Mouse (Mus musculus): ENCODE measurements around the gene Tspan32. TPM values are rescaled to one million over a fixed set of nuclear protein-coding genes. Genes with fewer than 3 reads are reported as not detected.
A peak's percentile ranks its signal among the peaks of the same experiment; 100 is the strongest.

Tspan32 gene
- 4.7 and 6.0 TPM in 2 replicates for polyA plus RNA-seq (2016; fragmentation: Nextera tagmentation; extraction: Ambion mirVana)

DNA sequence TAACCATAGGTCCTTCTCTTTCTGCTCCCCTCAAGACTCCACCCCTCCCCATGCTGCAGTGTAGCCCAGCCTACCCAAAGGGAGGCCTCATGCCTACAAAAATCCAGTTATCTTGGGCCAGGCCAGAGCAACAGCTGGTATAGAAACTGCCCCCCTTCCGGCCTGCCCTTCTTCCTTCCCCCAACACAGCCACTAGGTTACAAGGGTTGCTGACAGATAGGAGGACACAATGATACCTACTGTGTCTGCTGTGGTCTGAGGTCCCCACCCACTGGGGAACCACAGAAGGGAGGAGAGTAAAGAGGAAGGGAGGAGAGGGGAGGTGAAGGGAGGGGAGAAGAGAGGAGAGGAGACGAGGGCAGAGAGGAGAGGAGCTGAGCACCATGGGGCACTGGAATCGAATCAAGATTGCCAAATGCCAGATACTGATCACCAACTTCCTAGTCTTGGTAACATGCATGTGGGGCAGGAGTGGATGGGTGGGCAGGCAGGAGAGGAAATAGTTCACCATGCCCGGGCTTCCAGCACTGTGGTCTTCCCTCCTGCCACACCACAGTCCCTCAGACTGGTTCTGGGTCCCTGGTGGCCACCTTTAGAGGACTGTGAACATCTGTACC lies at the start of gene Tspan32:
Tspan32 (plus strand) TSS at position 320 of the 617 bp plus-strand sequence.
- Histone ChIP-seq H3K4me1 (peaks cover 18% of the 10 kb centered on the region), H3K27me3 (ENCODE audit: low read depth, poor library complexity, severe bottlenecking) (no peaks in the 10 kb centered on the region), H3K27ac (replicated peaks) (peak within 1 kb of the TSS; percentile 38; the same call in 1 of the 2 replicates), H3K4me3 (peak within 1 kb of the TSS; percentile 11; the same call in 1 of the 2 replicates), H3K9me3 (replicated peaks) (no peaks in the 10 kb centered on the region), H3K36me3 (no peaks in the 10 kb centered on the region)
- 82% methylated on average over 4 of the region's 4 CpGs for WGBS
- DNase-seq (ENCODE audit: low spot score): no peak

DNA sequence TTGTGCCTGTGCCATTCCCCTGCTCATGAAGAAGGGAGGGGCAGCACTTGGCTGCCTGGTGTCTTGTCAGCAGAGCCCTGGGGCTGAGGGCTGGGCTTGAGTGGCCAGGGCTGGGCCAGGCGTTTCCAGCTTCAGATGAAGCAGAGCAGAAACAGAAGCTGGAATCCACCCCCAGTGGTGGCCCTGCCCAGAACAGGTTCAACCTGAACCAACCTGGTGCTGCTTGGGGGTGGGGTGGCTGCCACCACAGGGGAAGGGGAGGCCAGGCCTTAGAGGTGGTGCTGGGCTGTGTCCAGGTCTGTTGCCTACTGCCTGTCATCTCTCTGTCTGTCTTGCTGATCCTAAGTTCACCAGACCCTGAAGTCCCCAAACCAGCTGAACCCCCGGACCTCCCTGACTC lies 48.8 kb upstream of the Tspan32 start:
- no peaks in the 10 kb centered on the region for H3K9me3 ChIP-seq (replicated peaks)
- 78% methylated on average over 2 of the region's 2 CpGs for WGBS
- no peaks in the 10 kb centered on the region for H3K4me1 ChIP-seq
- no peak overlapping the region for H3K27ac ChIP-seq (replicated peaks)
- no peaks in the 10 kb centered on the region for H3K36me3 ChIP-seq
- no peak for DNase-seq (ENCODE audit: low spot score)
- H3K27me3 ChIP-seq (ENCODE audit: low read depth, poor library complexity, severe bottlenecking): peaks cover 4% of the 10 kb centered on the region; the same call in 1 of the 2 replicates
- H3K4me3 ChIP-seq: no peak overlapping the region

DNA sequence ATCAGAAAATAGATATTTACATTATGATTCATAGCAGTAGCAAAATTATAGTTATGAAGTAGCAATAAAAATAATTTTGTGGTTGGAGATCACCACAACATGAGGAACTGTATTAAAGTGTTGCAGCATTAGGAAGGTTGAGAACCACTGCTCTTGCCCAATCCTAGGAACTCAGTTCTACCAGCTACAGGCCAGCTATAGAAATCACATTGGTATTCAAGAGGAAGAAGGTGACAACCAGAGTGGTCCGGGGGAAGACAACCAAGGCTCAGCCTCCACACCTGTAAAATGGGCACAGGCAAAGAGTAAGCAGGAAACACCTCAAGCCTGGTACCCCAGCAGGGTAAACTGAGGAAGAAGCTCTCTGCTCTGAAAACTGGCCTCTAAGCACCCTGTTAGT lies 46.0 kb upstream of the Tspan32 start:
- no peaks in the 10 kb centered on the region for H3K36me3 ChIP-seq
- H3K4me3 ChIP-seq: no peak overlapping the region
- peaks cover 29% of the 10 kb centered on the region for H3K27me3 ChIP-seq (ENCODE audit: low read depth, poor library complexity, severe bottlenecking)
- WGBS: 91% methylated on average over 1 of the region's 1 CpGs
- H3K27ac ChIP-seq (replicated peaks): no peak overlapping the region
- H3K4me1 ChIP-seq: peaks cover 7% of the 10 kb centered on the region
- no peaks in the 10 kb centered on the region for H3K9me3 ChIP-seq (replicated peaks)
- DNase-seq (ENCODE audit: low spot score): no peak

DNA sequence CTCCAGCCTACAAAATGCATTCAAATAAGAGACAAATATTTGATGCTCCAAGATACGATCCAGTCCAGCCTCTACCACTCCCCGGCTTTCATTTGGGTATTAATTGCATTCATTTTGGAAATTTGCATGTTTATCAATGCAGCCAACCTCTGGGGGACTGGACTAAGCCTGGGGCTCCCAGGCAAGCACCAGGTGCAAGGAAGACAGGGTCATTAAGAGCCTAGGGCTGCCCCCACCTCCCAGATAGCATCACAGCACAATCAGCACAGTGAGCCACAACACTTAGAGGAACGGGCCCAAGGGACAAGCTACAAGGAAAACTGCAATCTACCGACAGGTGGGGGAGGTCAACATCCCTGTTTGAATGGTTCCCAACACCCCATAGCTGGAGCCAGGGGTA lies 45.1 kb upstream of the Tspan32 start:
- Histone ChIP-seq H3K9me3 (replicated peaks) (no peaks in the 10 kb centered on the region), H3K4me1 (peaks cover 16% of the 10 kb centered on the region), H3K27ac (replicated peaks) (no peak overlapping the region), H3K27me3 (ENCODE audit: low read depth, poor library complexity, severe bottlenecking) (peaks cover 37% of the 10 kb centered on the region), H3K4me3 (no peak overlapping the region), H3K36me3 (no peaks in the 10 kb centered on the region)
- 81% methylated on average over 4 of the region's 4 CpGs for WGBS
- DNase-seq (ENCODE audit: low spot score): no peak

DNA sequence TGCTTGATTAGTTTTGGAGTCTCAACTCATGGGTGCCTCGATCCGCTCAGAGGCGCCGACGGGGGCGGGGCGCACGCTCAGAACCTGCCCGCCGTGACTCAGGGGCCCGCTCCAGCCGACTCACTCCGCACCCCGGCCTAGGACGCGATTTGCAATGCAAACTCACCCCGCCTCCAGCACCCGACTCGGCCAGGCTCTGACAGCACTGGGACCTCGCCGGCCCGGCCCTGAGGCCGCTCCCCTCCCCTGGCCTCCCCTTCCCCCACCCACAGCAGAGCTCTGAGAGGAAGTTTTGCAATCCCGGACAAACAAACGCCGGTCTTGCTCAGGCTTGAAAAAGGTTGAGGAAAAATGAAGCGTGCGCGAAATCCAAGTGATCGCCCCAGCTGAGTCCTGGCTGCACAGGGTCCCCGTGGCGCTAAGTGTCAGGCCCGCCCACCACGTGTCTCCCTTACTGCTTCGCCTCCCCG lies 37.4 kb upstream of the Tspan32 start:
- Histone ChIP-seq H3K4me1 (peaks cover 41% of the 10 kb centered on the region), H3K36me3 (no peaks in the 10 kb centered on the region), H3K4me3 (peak overlapping the region; percentile 59), H3K27ac (replicated peaks) (no peak overlapping the region; the same call in 1 of the 2 replicates), H3K9me3 (replicated peaks) (no peaks in the 10 kb centered on the region), H3K27me3 (ENCODE audit: low read depth, poor library complexity, severe bottlenecking) (peaks cover 97% of the 10 kb centered on the region)
- DNase-seq (ENCODE audit: low spot score): peak; percentile 46
- WGBS: under 1% methylated on average over 36 of the region's 36 CpGs

DNA sequence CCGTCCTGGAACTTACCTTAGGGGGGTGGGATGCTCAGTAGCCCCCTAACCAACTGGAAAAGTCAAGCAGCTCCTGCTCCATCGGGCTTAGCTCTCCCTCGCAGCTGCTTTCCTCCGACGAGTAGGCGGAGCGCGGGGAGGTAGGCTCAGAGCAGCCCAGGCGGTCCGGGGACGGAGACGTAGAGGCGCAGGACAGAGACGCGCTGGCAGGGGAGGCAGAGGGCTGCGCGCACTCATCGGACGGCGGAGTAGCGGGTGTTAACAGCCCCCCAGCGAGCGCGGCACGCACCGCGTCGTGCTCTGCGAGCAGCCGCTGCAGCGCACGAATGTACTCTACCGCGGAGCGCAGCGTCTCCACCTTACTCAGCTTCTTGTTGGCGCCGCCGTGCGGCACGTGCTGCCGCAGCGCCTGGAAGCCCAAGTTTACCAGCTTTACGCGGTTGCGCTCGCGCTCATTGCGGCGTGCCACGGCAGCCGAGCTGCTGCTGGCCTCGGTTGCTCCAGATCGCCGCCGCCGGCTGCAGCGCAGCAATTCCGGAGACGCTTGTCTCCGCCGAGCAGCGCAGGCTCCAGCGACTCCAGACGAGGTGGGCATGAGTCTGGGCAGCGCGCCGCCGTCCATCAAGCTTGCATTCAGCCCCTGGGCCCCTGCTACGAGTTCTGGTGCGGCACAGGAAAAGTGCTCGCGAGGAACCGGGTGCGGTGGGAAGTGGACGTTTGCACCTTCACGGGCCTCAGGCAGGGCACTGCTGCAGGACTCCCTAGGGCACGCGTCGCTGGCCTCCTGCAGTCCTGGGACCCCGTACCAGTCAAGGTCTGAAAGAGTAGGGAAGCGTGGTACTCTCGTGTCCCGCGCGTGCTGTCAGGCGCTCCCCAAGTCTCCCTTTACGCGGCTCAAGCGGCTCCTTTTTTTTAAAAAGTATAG lies 36.7 kb upstream of the Tspan32 start:
- H3K4me3 ChIP-seq: peak overlapping the region; percentile 59
- no peak overlapping the region; the same call in 1 of the 2 replicates for H3K27ac ChIP-seq (replicated peaks)
- peaks cover 92% of the 10 kb centered on the region for H3K27me3 ChIP-seq (ENCODE audit: low read depth, poor library complexity, severe bottlenecking)
- H3K36me3 ChIP-seq: no peaks in the 10 kb centered on the region
- no peaks in the 10 kb centered on the region for H3K9me3 ChIP-seq (replicated peaks)
- peak; percentile 74 for DNase-seq (ENCODE audit: low spot score)
- WGBS: under 1% methylated on average over 90 of the region's 90 CpGs
- H3K4me1 ChIP-seq: peaks cover 41% of the 10 kb centered on the region

DNA sequence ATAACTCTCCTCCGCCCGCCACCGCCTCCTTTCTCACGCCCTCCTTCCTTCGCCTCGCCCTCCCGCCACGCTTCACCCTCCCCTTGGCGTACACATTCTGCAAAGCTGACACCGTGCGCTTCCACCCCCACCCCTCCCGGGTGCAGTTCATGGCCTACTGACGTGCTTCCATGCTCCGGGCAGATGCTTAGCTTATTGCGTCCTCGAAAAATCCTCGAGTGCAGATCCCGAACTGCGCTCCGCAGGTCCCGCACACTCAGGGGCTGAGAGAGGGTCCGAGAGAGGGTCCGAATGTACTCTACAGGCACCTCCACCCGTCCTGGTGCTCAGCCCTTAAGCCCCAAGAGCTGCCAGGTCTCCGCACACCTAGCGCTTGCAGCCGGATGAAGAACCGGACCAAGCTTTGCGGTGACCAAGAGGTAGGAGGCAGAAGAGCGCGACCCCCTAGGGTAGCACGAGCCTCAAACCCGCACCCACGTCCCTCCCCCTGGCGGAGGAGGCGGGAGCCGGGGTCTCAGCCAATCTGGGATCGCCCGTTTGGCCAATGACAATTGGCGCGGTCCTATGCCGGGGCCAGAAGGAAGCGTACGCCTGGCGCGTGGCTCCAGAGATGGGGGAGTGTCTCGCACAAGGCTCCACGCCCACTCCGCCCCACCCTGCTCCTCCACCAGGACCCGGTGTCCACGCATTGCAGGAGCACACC lies 35.9 kb upstream of the Tspan32 start, which contains the start of gene Ascl2:
Ascl2 (minus strand) TSS at position 456 of the 703 bp plus-strand sequence.
- 2% methylated on average over 51 of the region's 51 CpGs for WGBS
- Histone ChIP-seq H3K9me3 (replicated peaks) (no peaks in the 10 kb centered on the region), H3K4me1 (peaks cover 33% of the 10 kb centered on the region), H3K36me3 (no peaks in the 10 kb centered on the region), H3K4me3 (peak within 1 kb of the TSS; percentile 59), H3K27me3 (ENCODE audit: low read depth, poor library complexity, severe bottlenecking) (peaks cover 87% of the 10 kb centered on the region), H3K27ac (replicated peaks) (no peak within 1 kb of the TSS; the same call in 1 of the 2 replicates)
- peak; percentile 56 for DNase-seq (ENCODE audit: low spot score)

DNA sequence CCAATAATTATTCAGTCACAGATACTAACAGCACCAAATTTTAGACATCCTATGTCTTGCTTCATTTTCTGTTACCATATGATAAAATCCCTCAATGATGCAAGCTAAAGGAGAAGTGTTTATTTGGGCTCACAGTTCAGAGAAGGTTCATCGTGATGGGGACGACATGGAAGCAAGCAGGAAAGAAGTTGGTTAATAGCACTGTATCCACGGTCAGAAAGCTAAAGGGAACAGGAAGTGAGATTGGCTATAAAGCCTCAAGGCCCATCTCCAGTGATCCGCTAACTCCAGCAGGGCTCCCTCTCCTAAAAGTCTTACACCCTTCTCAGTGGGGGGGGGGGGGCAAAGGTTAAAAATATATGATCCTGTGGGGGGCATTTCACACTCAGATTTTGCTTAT lies 22.9 kb upstream of the Tspan32 start:
- H3K36me3 ChIP-seq: no peaks in the 10 kb centered on the region
- no peak overlapping the region for H3K27ac ChIP-seq (replicated peaks)
- no peaks in the 10 kb centered on the region for H3K4me1 ChIP-seq
- 0 out of 2 replicates have a peak, but pooled peaks cover 4% of the 10 kb centered on the region for H3K27me3 ChIP-seq (ENCODE audit: low read depth, poor library complexity, severe bottlenecking)
- no peak overlapping the region for H3K4me3 ChIP-seq
- DNase-seq (ENCODE audit: low spot score): no peak
- 84% methylated on average over 4 of the region's 4 CpGs for WGBS
- no peaks in the 10 kb centered on the region for H3K9me3 ChIP-seq (replicated peaks)

DNA sequence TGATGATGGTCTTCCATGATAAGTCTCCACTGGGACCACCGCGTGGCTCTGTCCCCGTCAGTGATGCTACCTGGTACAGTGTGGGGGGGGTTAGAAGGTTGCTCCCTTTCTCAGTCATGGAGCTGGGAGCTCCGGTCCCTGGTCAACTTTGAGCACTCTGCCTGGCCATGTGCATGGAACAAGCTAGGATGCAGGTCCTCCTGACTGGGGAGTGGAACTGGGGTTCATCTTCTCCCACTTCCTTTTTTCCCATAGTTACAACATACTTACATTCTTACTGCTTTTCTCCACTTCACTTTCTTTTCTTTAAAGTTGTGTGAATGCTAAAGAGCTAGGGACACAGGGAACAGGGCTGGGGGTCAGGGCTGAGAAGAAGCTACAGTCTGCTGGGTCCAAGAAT lies 19.7 kb upstream of the Tspan32 start:
- no peaks in the 10 kb centered on the region for H3K4me1 ChIP-seq
- no peaks in the 10 kb centered on the region for H3K9me3 ChIP-seq (replicated peaks)
- 94% methylated on average over 4 of the region's 4 CpGs for WGBS
- H3K27me3 ChIP-seq (ENCODE audit: low read depth, poor library complexity, severe bottlenecking): 0 out of 2 replicates have a peak, but pooled peaks cover 4% of the 10 kb centered on the region
- H3K4me3 ChIP-seq: no peak overlapping the region
- DNase-seq (ENCODE audit: low spot score): no peak
- H3K27ac ChIP-seq (replicated peaks): no peak overlapping the region
- no peaks in the 10 kb centered on the region for H3K36me3 ChIP-seq

DNA sequence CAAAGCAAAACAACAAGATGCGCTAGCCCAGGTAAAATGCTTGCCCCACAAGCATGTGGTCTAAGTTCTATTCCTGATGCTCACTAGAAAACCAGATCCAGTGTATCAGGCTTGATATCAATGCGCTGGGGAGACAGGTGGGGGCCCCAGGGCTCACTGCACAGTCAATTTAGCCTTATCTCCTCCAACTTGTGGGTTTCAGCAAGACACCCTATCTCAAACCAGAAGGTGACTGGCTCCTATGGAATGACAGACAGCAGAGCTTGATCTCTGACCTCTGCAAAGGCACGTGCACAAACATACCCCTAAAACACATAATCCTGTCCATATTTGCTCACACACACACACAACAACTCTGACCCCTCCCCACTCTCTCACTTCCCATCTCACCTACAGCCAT lies 17.1 kb upstream of the Tspan32 start:
- DNase-seq (ENCODE audit: low spot score): no peak
- H3K27ac ChIP-seq (replicated peaks): no peak overlapping the region
- 91% methylated on average over 3 of the region's 3 CpGs for WGBS

DNA sequence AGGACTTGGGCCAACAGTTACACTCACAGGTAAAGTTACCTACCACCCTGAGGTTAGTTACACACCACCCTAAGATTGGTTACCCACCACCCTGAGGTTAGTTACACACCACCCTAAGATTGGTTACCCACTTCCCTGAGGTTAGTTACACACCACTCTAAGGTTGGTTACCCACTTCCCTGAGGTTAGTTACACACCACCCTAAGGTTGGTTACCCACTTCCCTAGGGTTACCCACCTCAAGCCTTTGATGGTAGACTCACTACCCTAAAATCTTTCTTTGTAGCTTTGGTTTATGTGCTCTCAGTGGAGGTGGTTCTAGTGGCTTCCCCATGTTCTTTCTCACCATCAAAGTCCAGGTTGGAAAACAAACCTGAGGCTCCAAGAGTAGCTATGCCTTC lies 9.8 kb upstream of the Tspan32 start:
- no peaks in the 10 kb centered on the region for H3K4me1 ChIP-seq
- no peaks in the 10 kb centered on the region for H3K36me3 ChIP-seq
- H3K27ac ChIP-seq (replicated peaks): no peak overlapping the region
- DNase-seq (ENCODE audit: low spot score): no peak
- H3K27me3 ChIP-seq (ENCODE audit: low read depth, poor library complexity, severe bottlenecking): no peaks in the 10 kb centered on the region
- no peaks in the 10 kb centered on the region for H3K9me3 ChIP-seq (replicated peaks)
- H3K4me3 ChIP-seq: no peak overlapping the region

More for the DNA sequence above, 17.1 kb upstream of the Tspan32 start:
- H3K4me1 ChIP-seq: no peaks in the 10 kb centered on the region
- H3K27me3 ChIP-seq (ENCODE audit: low read depth, poor library complexity, severe bottlenecking): 0 out of 2 replicates have a peak, but pooled peaks cover 4% of the 10 kb centered on the region
- H3K9me3 ChIP-seq (replicated peaks): no peaks in the 10 kb centered on the region
- H3K4me3 ChIP-seq: no peak overlapping the region
- H3K36me3 ChIP-seq: no peaks in the 10 kb centered on the region

DNA sequence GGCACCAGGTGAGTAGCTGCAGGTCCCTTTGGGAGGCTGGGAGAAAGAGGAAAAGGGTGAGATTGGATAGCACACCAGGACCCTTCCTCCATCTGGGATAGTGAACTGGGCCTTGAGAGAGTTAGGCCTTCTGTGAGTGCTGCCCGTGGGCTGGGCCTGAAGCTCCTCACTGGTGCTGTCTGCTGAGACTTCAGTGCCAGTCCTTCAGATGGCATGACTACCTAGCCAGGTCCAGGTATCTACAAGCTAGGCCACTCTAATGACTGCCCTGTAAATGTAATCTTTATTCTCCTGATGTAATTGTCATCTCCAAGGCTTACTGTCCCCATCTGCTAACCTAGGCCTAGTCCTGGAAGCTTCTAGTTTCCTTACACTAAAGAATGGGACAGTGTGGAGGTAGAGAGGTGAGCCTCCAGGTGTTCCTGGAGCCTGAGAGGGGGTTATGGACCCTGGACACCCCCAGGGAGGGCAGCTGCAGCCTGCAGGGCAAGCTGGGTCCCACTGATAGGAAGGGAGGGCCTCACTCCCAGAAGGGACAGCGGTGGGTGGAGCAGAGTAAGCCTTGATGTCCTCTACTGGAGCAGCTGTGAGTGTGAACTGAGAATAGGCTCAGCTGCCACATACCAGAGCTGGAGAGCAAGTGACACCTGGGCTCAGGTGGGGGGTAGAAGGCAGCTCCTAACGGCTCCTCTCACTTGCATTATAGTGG lies 9.1 kb upstream of the Tspan32 start:
- Histone ChIP-seq H3K27ac (replicated peaks) (no peak overlapping the region), H3K4me1 (no peaks in the 10 kb centered on the region), H3K27me3 (ENCODE audit: low read depth, poor library complexity, severe bottlenecking) (no peaks in the 10 kb centered on the region), H3K9me3 (replicated peaks) (no peaks in the 10 kb centered on the region), H3K36me3 (no peaks in the 10 kb centered on the region), H3K4me3 (no peak overlapping the region)
- DNase-seq (ENCODE audit: low spot score): no peak
- WGBS: 67% methylated on average over 3 of the region's 3 CpGs

Measured in midbrain, embryonic 10.5 days (tissue).